Mouse (Mus musculus): ENCODE measurements around the gene Osm.

The Osm gene

DNA sequence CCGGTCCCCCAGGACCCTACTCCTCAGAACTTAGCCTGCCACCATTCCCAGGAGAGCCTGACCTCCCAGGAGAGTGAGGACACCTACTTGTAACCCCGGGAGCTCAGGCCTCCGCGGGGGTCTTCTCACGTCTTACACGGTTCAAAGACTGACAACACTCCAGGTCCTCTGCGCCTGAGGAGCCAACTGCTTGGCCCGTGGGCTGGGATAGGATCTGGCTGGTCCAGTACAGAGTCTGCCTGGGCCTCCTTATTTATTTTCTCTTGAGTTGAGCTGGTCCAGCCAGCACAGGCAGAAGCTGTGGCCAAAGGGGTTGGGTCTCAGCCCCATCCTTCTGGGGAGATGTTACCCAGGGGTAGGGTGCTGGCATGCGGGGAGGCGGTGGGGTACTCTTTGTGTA, 21.2 kb upstream of the Osm start:
- DNase-seq (ENCODE audit: low spot score in 2 of 2) = no peak

GRCm38 (mm10) chr11:4216248-4217000, 19.8 kb upstream of the Osm start:
- no peak for DNase-seq (ENCODE audit: low spot score in 2 of 2)

DNA sequence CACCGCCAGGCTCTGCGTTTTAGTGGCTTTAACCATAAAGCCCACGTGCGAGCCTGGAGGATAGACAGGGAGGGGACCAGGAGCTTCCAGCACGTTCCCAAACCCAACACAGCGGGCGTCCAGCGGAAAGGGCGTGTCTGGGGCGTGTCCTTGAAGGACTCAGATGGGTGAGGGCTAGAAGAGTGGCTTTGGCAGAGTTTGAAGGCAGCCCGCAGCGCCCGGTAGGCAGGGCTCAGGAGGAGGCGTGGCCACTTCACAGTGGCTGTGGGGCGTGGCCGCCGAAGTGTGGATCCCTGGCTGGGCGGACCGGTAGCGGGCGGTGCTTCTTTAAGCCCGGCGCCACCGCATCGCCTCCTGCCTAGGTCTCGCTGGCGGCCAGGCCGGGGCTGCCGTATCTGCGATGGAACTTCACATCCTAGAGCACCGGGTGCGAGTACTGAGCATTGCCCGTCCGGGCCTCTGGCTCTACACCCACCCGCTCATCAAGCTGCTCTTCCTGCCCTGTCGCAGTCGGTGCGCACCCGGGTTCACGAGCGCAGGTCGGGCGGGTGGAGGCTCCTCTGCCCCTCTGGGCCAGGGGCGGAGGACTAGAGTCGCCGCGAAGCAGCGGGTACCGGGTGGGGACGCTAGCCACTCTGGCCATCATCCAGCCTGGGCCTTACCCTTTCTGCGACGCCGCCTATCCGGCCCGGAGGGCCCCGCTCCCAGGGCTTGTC, 18.1 kb upstream of the Osm start, which contains the start of gene Castor1:
Castor1 (plus strand) TSS at position 312 of the 716 bp plus-strand sequence.
- peak; percentile 40 to 42 for DNase-seq (ENCODE audit: low spot score in 2 of 2)

DNA sequence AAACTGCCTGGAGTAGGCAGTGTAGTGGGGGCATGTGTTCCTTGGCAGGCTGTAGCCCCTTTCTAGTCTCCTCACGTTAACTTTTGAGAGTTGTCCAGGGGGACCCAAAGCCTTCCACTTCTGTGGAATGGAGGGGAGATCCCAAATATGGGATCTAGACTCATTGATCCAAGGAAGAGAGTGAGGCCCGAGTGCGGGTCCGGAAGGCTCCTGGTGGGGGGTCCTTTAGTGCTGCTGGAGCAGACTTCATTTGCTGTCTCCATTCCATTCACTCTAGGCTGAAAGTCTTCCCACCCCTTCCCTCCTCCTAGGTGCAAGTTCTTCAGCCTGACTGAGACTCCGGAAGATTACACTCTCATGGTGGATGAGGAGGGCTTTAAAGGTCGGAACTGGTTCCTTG, 17.6 kb upstream of the Osm start:
- no peak for DNase-seq (ENCODE audit: low spot score in 2 of 2)

DNA sequence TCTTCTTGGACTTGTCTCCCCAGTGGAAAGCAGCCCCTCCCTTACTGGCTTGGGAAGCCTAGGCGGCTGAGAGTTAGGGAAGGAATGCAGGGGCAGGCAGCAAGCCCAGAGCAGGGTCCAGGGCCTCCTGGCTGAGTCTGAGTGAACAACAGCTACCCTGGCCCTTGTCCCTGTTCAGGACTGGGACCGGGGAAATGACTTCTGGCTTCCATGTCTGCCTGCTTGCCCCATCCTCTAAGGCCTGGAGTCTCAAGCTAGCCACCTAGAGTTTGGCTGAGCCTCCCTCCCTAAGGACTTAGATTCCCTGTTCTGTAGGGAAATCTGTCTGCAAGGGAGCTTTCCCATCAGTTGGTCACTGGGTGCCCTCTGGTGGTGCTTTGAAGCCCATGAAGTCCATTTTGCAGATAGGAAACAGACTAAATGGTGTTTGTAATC, 16.9 kb upstream of the Osm start:
- peak in 1 of 2 experiments; percentile 57 for DNase-seq (ENCODE audit: low spot score in 2 of 2)

GRCm38 (mm10) chr11:4219908-4220307, 16.3 kb upstream of the Osm start:
- no peak for DNase-seq (ENCODE audit: low spot score in 2 of 2)

- DNase-seq (ENCODE audit: low spot score in 2 of 2) = peak; percentile 59 to 77
Observed at GRCm38 (mm10) chr11:4220443-4221400, 15.5 kb upstream of the Osm start.

GRCm38 (mm10) chr11:4222046-4222950, 13.9 kb upstream of the Osm start:
- no peak for DNase-seq (ENCODE audit: low spot score in 2 of 2)

DNA sequence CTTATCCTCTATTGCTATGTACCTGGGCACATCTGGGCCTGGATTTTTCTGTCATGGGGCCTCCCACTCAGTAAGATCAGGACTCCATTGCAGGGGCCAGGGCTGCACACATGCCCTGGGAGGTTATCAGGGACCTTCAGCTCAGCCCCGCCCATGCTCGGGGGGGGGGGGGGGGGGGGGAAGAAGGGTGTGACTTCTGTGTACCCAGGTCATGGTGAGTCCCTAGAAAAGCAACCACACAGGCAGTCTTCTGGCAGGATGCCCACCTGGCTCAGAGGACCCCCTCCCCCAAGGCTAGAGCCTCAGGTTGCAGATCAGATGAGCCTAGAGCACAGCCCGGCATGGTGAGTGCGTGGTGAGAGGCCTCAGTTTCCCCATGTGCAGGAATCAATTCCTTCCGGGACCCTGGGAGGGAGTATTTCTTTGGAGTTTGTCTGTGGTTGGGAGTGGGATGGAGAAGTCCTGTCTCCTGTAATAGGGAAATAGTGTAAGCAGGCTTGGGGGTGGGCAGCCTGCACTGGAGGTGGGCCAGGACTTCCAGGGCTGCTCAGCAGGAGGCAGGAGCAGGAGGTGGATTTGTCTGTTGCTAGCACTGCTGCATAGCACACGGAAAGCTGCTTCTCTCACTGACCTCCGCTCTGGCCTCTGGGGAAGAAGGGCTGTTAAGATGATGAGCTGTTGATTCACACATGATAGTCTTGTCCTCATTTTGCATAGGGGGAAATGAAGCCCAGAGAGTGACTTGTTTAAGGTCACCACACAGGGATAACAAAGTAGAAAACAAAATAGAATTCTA, 12.6 kb upstream of the Osm start:
- no peak for DNase-seq (ENCODE audit: low spot score in 2 of 2)

DNA sequence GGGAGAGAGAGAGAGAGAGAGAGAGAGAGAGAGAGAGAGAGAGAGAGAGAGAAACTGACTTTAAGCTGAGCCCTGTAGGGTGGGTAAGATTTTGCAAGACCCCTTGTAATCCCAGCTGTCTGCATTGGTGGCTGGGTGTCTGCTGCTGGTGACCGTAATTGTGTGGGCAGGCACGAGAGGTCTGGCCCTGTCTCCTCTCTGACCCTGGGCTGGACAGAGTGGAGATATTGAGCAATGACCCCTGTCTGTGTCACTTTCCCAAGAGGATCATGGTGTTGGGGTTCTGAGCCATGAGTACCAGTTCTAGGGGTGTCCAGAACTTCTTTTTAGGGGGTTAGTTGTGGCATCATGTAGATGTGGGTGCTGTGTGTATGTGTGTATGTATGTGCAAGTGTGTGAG, 12.0 kb upstream of the Osm start:
- no peak for DNase-seq (ENCODE audit: low spot score in 2 of 2)

- DNase-seq (ENCODE audit: low spot score in 2 of 2) = no peak
Observed at GRCm38 (mm10) chr11:4226569-4227325, 9.5 kb upstream of the Osm start.

- DNase-seq (ENCODE audit: low spot score in 2 of 2) = peak; percentile 47 to 78
Observed at GRCm38 (mm10) chr11:4228463-4228862, 7.8 kb upstream of the Osm start.

DNA sequence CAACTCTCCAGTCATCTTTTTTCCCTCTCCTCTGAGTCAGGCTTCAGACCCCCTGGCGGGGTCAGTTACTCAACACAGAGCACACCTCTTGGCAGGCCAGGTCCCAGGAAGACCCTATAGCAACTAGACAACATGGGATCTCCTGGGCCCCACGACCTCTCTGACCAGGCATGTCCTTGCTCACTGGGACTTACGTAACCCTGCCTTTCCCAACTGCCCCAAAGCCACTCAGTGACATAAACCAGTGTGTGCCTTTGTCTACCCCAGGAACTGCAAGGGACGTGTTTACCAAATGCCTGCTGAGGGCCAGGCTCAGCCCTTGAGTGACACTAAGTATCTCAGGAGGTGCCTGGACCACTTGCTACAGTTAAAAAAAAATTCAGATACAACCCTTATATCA, 6.4 kb upstream of the Osm start:
- no peak for DNase-seq (ENCODE audit: low spot score in 2 of 2)

DNA sequence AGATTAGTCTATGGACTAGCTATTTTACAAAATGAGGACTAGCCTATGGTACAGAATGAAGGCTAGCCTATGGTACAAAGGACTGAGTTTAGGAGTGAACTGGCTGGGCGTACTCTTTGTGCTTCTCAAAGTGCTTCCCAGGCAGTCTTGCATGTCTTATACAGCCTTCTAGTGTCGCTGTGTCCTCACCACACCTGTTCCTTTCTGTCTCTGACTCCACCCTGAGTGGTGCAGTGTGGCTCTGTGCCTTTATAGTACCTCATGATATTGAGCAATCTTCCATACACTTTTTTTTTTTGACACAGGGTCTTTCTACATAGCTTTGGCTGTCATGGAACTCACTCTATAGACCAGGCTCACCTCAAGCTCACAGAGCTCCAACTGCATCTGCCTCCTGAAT, 4.8 kb upstream of the Osm start:
- DNase-seq (ENCODE audit: low spot score in 2 of 2) = no peak

DNA sequence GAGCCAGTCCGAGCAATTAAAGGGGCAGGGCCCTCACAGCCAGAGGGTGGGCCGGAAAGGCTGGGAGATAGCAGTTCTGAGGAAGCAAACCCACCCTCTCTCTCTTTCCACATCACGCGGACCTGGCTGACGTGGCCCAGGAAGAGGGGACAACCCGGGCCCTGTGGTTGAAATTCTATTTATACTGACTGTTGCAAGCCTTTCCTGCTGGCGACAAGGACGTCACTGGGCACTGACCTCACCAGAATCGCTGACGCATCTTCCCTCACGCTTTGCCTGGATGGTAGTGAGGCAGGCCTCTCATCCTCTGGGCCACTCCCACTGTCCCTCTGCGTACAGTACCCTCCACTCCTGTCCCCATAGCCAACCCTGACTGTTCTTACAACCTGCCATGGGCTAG, 3.6 kb upstream of the Osm start:
- DNase-seq (ENCODE audit: low spot score in 2 of 2) = no peak

DNA sequence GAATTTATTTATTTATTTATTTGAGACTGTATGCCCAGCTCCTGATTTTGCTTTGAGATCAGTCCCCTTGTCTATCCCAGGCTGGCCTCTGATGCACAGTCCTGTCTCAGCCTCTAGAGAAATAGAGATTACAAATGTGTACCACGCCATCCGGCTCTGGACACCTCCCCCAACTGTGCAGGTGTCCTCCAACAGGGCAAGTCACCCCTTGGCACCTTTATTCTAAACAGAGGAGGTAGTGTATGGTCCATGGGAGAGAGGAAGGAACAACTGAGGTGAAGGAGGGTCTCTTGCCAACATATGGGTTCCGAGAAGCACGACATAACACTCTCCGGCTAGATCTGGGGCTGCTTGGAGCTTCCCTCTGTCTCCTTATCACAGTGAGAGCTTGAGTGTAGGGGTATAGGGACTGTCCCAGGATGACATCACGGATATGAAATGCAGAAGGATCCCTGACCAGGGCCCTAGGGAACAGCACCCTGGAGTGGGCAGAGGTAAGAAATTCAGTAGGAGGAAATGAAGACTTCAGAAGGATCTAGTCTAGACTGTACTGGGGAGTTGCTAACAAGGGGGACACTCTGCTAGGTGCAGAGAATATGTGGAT, 1.1 kb upstream of the Osm start:
- DNase-seq (ENCODE audit: low spot score in 2 of 2) = no peak

DNA sequence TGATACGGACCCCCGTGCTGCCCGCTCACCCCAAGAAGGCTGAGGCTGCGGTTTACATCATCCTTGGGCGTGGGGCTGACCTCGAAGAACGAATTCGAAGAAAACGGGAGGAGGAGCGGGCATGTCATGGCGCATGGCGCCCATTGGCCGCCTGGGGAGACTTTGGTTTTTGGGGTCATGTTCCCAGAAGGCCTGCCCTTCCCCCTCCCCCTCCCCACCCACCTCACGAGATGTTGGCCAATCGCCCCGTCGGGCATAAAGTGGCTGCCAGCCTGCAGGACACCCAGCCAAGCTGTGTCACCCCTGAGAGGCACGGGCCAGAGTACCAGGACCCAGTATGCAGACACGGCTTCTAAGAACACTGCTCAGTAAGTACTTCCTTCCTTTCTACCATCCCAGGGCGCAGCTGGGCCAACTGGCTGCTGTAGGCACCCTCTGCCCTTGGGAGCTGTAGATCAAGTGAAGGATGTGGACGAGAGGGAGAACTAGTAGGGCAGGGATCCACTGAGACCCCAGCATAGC, 387 bp downstream of the Osm start:
- no peak for DNase-seq (ENCODE audit: low spot score in 2 of 2)

- no peak for DNase-seq (ENCODE audit: low spot score in 2 of 2)
Observed at GRCm38 (mm10) chr11:4237389-4237912, 1.2 kb downstream of the Osm start.

GRCm38 (mm10) chr11:4238167-4238566, 1.9 kb downstream of the Osm start:
- no peak for DNase-seq (ENCODE audit: low spot score in 2 of 2)
